Mouse (Mus musculus) cortical plate, adult 2 months (tissue): ENCODE measurements around the gene Gpatch2. TPM values are rescaled to one million over a fixed set of nuclear protein-coding genes. Genes with fewer than 3 reads are reported as not detected.

Experiments used
- H3K27ac ChIP-seq: fragments of 200-500 bp; 2 replicates; pipeline ENCODE4 v1.5.1; 2012; ENCODE audit warnings: low read length, control low read depth, inconsistent platforms; ENCODE audit not compliant: insufficient read depth
- H3K4me1 ChIP-seq: fragments of 200-500 bp; 2 replicates; pipeline ENCODE4 v1.6.1; 2011; ENCODE audit warnings: low read length; ENCODE audit not compliant: control insufficient read depth, insufficient read depth
- H3K4me3 ChIP-seq: fragments of 200-500 bp; 2 replicates; pipeline ENCODE4 v1.5.1; 2011; ENCODE audit warnings: mild to moderate bottlenecking, low read length, control low read depth; ENCODE audit not compliant: insufficient read depth
- CTCF ChIP-seq: fragments of 200-500 bp; IDR thresholded peaks from 2 replicates; pipeline ENCODE4 v1.5.1; 2011; ENCODE audit warnings: mild to moderate bottlenecking, control low read depth, low read length; ENCODE audit not compliant: insufficient read depth; ENCODE audit errors: extremely low read depth
- POLR2A ChIP-seq: fragments of 200-500 bp; IDR thresholded peaks from 2 replicates; pipeline ENCODE4 v1.6.1; 2011; ENCODE audit warnings: mild to moderate bottlenecking, low read length, control low read depth; ENCODE audit not compliant: insufficient read depth; ENCODE audit errors: extremely low read depth
- polyA plus RNA-seq: library from polyadenylated mRNA; depleted of rRNA; stranded (reverse); fragments of >200 nt; gene quantifications from 2 replicates; pipeline ENCODE4 v1.2.3, GENCODE M21; 2012

The Gpatch2 gene
- polyA plus RNA-seq, 1 experiment = 15.1 TPM

DNA sequence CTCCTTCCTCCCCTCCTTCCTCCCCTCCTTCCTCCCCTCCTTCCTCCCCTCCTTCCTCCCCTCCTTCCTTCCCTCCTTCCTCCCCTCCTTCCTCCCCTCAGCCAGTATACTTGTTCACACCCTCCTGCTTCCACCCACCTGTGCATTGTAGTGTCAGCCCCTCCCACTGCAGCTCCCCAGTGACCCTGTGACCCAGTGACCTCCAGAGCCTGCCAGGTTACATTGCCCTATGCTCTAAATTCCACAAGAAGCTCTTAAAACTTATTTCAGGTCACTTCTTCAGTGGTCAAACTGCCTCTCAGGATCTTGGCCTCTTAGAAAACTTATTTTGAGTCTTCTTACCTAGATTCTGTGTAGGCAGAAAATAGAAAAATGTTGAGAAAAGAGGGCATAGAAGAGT, 99.2 kb downstream of the Gpatch2 start:
- no peak overlapping the region for H3K4me3 ChIP-seq
- no peak for TF ChIP-seq CTCF
- no peak for TF ChIP-seq POLR2A

DNA sequence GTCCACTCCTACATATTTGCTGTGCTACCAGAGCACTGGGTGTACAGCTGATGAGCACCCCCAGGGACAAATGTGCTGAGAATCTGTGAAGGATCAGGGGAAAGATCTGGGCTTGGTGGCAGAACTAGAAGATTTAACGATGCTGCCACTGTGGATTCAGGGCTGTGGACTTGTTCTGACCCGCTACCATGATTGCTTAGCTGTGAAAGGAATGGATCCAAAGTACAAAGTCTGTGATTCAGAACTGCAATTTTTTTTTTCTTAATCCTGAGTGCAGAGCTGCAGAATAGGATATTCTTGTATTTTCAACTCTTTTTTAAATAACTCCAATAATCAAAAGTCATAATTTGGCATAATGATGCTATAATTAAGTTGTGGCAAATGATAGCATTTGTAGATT, 100.5 kb downstream of the Gpatch2 start:
- H3K27ac ChIP-seq = no peak overlapping the region
- no peak for TF ChIP-seq POLR2A
- TF ChIP-seq CTCF = no peak
- H3K4me3 ChIP-seq = no peak overlapping the region
- H3K4me1 ChIP-seq = no peaks in the 10 kb centered on the region

More for the DNA sequence above, 99.2 kb downstream of the Gpatch2 start:
- H3K27ac ChIP-seq = no peak overlapping the region
- no peaks in the 10 kb centered on the region for H3K4me1 ChIP-seq

DNA sequence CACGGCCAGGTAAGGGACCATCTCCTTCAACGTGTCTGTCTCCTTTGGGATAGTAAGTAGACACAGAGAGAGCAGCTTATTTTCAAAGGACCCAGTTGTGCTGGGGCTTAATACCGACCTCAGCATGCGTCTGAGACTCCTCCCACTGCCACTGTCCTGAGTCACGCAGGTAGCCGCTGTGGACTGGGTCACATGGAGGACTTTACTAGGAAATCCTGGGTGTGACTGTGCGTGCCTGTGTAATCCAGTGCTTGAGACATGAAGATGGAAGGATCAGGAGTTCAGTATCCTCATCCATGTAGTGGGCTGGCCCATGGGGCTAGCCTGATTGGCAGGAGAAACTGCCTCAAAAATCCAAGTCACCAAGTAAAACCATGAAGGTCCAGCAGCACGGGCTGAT, 101.2 kb downstream of the Gpatch2 start:
- no peak overlapping the region for H3K27ac ChIP-seq
- no peaks in the 10 kb centered on the region for H3K4me1 ChIP-seq
- TF ChIP-seq CTCF = no peak
- no peak for TF ChIP-seq POLR2A
- no peak overlapping the region for H3K4me3 ChIP-seq

DNA sequence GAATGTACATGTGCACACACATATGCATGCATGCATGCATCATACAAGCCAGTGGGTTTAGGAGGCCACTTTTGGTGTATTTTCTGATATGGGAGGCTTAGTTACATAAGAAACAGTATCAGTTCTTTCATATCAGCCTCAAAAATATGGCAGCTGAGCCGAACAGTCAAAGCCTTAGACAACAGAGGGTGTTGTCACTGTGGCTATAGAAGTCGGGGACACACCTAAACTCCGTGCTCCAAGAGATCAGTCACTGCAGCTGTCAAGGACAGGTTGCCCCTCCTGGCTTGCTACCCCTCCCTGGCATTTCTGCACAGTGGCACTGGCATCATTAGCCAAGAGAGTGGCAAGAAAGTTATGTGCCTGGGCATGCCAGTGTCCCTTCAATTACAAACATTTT, 106.5 kb downstream of the Gpatch2 start:
- TF ChIP-seq POLR2A = no peak
- TF ChIP-seq CTCF = no peak
- Histone ChIP-seq H3K4me3 (no peak overlapping the region), H3K4me1 (no peaks in the 10 kb centered on the region), H3K27ac (no peak overlapping the region)

DNA sequence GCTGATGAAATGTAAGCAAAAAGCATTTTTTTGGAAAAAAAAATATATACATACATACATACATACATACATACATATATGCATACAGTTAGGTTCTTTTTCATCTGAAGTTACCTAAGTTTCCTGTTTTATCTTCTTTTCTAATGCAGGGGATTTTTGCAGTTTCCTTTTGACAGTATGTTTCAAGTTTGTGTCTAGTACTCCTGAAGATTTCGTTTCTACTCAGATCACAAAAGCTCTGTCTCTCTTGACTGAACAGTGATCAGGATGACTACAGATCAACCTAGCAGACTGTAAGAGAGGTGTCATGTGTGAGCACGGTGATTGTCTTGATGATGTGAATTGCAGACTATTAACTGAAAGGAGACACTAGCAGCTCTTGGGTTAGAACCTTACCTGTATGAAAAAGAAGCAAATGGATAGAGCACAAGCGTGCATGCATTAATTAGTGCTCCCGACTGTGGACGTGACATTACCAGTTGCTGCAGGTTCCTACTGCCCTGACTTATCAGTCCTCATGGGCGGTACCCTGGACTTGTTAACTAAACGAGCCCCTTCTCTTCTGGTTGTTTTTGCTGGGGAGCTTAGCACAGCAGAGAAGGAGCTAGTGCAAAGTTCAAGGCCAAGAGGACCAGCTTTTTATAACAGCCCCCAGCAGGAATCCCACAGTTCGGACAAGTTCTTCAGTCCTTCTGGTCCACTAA, 107.3 kb downstream of the Gpatch2 start:
- H3K4me1 ChIP-seq = no peaks in the 10 kb centered on the region
- H3K4me3 ChIP-seq = no peak overlapping the region
- H3K27ac ChIP-seq = no peak overlapping the region
- no peak for TF ChIP-seq POLR2A
- TF ChIP-seq CTCF = no peak

DNA sequence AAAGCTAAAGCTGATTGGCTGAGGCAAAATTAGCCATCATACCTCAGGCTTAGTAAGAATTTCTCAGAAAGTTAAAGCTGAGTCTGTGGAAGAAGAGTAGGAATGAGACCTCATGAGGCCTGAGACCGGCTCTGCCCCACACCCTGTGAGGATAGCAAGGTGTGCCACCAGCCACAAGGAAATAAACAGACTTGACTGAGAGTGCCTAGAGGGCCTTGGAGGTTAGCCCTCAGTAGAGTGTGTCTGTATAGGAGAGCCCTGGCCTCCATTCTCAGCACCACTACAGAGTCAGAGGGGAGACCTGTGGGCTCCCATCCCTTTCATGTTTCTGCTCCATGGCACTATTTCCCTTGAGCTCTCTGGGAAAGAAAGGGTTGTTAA, 107.9 kb downstream of the Gpatch2 start:
- no peak overlapping the region for H3K4me3 ChIP-seq
- no peak for TF ChIP-seq CTCF
- TF ChIP-seq POLR2A = no peak
- no peak overlapping the region for H3K27ac ChIP-seq
- no peaks in the 10 kb centered on the region for H3K4me1 ChIP-seq

DNA sequence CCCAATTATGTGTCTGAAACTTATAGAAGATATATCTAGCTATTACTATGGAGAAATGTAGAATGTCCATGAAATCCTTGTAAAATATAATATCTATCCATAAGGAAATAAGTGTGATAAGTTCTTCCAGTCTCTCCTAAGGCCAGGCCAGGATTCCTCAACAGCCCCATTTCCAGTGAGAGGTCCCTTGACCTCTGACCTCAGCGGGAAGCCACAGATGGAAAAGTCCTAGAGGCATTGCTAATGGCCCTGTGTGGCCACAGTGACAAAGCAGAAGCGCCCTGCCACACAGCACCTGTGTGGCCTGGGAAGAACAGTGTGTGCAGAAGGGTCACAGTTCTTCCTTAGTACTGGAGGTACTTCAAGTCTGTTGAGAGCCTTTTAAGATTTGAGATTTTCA, 127.2 kb downstream of the Gpatch2 start:
- TF ChIP-seq CTCF (no peak), POLR2A (no peak)

DNA sequence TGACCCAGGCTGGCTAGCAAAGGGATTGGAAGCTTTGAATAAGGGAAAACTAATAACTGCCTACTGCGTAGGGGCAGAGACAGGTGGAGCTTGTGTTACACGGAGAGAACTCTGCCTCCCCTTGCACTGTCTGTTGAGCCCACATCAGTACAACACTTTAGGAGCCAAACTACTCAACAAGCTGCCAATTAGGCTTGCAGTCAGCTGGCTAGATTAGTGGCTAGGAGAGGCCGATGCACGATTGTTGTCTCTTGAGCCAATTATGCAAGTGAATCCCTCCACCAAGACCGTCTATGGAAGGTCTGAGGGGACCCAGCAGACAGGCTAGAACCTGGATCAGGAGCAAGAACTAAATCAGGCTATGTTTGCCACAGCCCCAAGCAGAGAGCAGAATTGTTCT, 129.8 kb downstream of the Gpatch2 start:
- no peak overlapping the region for H3K27ac ChIP-seq
- H3K4me3 ChIP-seq = no peak overlapping the region
- TF ChIP-seq CTCF = no peak
- TF ChIP-seq POLR2A = no peak

More for the DNA sequence above, 127.2 kb downstream of the Gpatch2 start:
- no peaks in the 10 kb centered on the region for H3K4me1 ChIP-seq
- H3K27ac ChIP-seq = no peak overlapping the region
- no peak overlapping the region for H3K4me3 ChIP-seq

DNA sequence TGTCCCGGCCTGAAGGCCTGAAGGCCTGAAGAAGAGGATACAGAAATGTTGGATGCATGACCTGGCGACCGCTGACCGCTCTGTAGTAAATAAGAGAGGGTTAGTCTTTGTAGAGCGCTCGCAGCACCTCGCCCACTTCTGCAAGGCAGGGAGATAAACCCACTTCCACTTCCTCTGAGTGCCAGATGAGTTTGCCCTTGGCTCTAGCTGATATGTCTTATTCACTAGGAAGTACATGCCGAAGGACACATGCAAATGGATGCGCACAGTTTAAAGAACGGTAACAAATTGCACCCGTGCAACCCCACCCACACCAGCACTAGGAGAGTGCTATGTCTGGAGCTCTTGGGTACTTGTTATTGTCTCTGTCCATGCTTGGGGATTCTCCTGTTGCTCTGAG, 131.6 kb downstream of the Gpatch2 start:
- Histone ChIP-seq H3K27ac (no peak overlapping the region), H3K4me3 (no peak overlapping the region), H3K4me1 (no peaks in the 10 kb centered on the region)
- no peak for TF ChIP-seq CTCF
- TF ChIP-seq POLR2A = no peak

More for the DNA sequence above, 129.8 kb downstream of the Gpatch2 start:
- no peaks in the 10 kb centered on the region for H3K4me1 ChIP-seq

DNA sequence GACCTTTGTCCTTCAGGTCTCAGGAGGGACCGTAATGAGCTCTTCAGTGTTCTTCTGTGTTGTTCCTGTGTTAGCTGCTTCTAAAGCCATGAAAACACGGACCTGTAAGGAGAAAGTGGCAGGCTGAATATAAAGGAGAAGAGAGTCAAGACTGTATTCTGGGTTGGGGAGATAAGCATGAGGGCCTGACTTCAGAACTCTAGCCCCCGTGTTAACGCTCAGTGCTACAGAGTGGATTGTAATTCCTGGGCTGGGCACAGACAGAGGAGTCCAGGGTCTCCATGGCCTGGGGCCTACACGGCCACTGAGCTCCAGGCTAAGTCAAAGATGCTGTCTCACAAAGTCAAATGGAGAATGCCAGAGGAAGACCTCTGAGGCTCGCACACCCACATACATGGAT, 132.3 kb downstream of the Gpatch2 start:
- no peak for TF ChIP-seq POLR2A
- no peak for TF ChIP-seq CTCF
- no peak overlapping the region for H3K4me3 ChIP-seq
- H3K4me1 ChIP-seq = no peaks in the 10 kb centered on the region
- H3K27ac ChIP-seq = no peak overlapping the region

DNA sequence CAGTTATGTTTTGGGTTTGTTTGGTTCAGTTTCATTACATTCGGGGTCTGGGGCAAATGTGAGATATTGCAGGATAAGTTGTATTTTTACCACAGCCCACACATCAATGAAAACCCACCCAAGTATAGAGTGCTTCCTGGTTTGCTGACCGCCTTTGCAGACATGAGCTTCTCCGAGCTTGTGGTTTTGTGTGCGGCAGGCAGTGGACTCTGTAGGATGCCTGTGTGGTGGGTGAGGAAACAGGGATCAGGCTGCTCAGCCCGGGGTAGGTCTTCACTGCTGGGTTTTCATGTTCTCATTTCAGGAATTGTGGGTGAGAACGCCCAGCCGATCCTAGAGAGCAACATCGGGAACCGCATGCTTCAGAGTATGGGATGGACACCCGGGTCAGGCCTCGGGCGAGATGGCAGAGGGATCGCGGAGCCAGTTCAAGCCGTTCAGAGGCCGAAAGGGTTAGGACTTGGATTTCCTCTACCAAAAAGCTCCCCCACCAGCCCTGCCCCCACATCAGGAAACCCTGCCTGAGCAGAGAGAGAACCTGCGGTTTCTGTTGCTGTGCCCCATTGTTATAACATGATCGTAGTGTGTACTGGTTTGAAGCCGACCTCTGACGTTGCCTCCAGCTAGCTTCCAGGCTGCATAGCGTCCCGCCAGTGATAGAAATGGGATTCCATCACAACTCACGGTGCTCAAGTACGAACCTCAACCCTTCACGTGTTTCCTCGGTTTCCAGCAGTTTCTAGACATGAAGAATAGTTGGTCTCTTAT, 132.9 kb downstream of the Gpatch2 start:
- Histone ChIP-seq H3K4me1 (no peaks in the 10 kb centered on the region), H3K4me3 (no peak overlapping the region), H3K27ac (no peak overlapping the region)
- TF ChIP-seq POLR2A (no peak), CTCF (no peak)
